Mouse (Mus musculus) spleen, adult 2 months (tissue): ENCODE results near the gene Gm11172.

Experiments used
- CTCF ChIP-seq: fragments of 200-500 bp; IDR thresholded peaks from 2 replicates; pipeline ENCODE4 v1.5.1; 2011; ENCODE audit warnings: mild to moderate bottlenecking, inconsistent platforms; ENCODE audit not compliant: insufficient read depth, insufficient read length, insufficient replicate concordance; ENCODE audit errors: extremely low read depth
- POLR2A ChIP-seq: fragments of 200-500 bp; IDR thresholded peaks from 2 replicates; pipeline ENCODE4 v1.6.1; 2011; ENCODE audit warnings: low read depth, low read length, inconsistent platforms

DNA sequence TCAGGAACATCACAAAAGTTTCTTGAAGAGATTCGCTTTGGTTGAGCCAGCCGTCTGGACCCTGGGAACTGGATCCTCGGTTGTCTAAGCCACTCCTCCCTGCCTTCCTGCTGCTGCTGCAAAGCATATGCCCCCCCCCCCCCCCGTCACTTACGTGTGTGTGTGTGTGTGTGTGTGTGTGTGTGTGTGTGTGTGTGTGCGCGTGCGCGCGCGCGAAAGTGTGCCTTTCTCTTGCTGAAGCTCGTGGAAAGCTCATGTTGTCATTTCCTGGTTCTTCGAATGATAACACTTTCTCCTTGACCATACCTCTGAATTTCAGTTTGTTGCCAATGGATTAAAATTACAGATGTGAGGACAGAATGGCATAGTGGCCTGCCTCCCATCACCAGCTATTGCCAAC is 27.3 kb downstream of the Gm11172 start:
- TF ChIP-seq CTCF (no peak), POLR2A (no peak)
